Mouse (Mus musculus) 416B (cell line): ENCODE data around the gene Hivep3.

Experiments used
- DNase-seq: peaks from one replicate; pipeline ENCODE4 v3.0.0; 2011; ENCODE audit warnings: low read depth

Gene Hivep3

GRCm38 (mm10) chr4:119761459-119762121 lies 28.0 kb downstream of the Hivep3 start:
- DNase-seq = no peak

GRCm38 (mm10) chr4:119762171-119762570 lies 28.6 kb downstream of the Hivep3 start:
- no peak for DNase-seq

- no peak for DNase-seq
Measured at GRCm38 (mm10) chr4:119768046-119768445, 34.5 kb downstream of the Hivep3 start.

GRCm38 (mm10) chr4:119775913-119776312 lies 42.3 kb downstream of the Hivep3 start:
- DNase-seq = no peak

- no peak for DNase-seq
Measured at GRCm38 (mm10) chr4:119777146-119777545, 43.6 kb downstream of the Hivep3 start.

- no peak for DNase-seq
Measured at GRCm38 (mm10) chr4:119779561-119780400, 46.2 kb downstream of the Hivep3 start.

- DNase-seq = no peak
Measured at GRCm38 (mm10) chr4:119780881-119781280, 47.3 kb downstream of the Hivep3 start.

GRCm38 (mm10) chr4:119784959-119785358 lies 51.4 kb downstream of the Hivep3 start:
- DNase-seq = no peak

- DNase-seq = no peak
Measured at GRCm38 (mm10) chr4:119786307-119786706, 52.7 kb downstream of the Hivep3 start.

- DNase-seq = no peak
Measured at GRCm38 (mm10) chr4:119786721-119787120, 53.1 kb downstream of the Hivep3 start.

GRCm38 (mm10) chr4:119788746-119789145 lies 55.2 kb downstream of the Hivep3 start:
- DNase-seq = no peak

- no peak for DNase-seq
Measured at GRCm38 (mm10) chr4:119789495-119790148, 56.0 kb downstream of the Hivep3 start.

GRCm38 (mm10) chr4:119798891-119799290 lies 65.3 kb downstream of the Hivep3 start:
- no peak for DNase-seq

- peak; percentile 23 for DNase-seq
Measured at GRCm38 (mm10) chr4:119806556-119806955, 73.0 kb downstream of the Hivep3 start.

GRCm38 (mm10) chr4:119807359-119807758 lies 73.8 kb downstream of the Hivep3 start:
- DNase-seq = peak; percentile 75

- DNase-seq = peak; percentile 66
Measured at GRCm38 (mm10) chr4:119809245-119809644, 75.7 kb downstream of the Hivep3 start.

GRCm38 (mm10) chr4:119812775-119813174 lies 79.2 kb downstream of the Hivep3 start:
- peak; percentile 55 for DNase-seq

- no peak for DNase-seq
Measured at GRCm38 (mm10) chr4:119813500-119814184, 80.1 kb downstream of the Hivep3 start.

- no peak for DNase-seq
Measured at GRCm38 (mm10) chr4:119814185-119815132, 80.9 kb downstream of the Hivep3 start.

GRCm38 (mm10) chr4:119815133-119815792 lies 81.7 kb downstream of the Hivep3 start:
- DNase-seq = peak; percentile 10

GRCm38 (mm10) chr4:119815793-119816161 lies 82.2 kb downstream of the Hivep3 start:
- no peak for DNase-seq
